Mouse (Mus musculus): ENCODE measurements at regions not wholly inside any gene's neighbourhood (a gene's known extent, or its start where the extent isn't known, plus 50 kb on each side); places are given as distances from the start of the nearest gene placed in this dataset.
"Not testable (repeated sequence)": the region's sequence is repeated elsewhere in the genome, so short reads cannot be mapped to it uniquely, and the experiment has no call there.

- H3K36me3 ChIP-seq (ENCODE audit: insufficient read depth, low read length); H3K27me3 ChIP-seq (replicated peaks; ENCODE audit: insufficient read depth, low read length); H3K9ac ChIP-seq (replicated peaks; ENCODE audit: low read depth); ATAC-seq; H3K4me1 ChIP-seq (ENCODE audit: insufficient read depth, low read depth, low read length); H3K27ac ChIP-seq (ENCODE audit: low read length); H3K4me2 ChIP-seq (replicated peaks; ENCODE audit: low read depth, low read length); DNase-seq (ENCODE audit: low spot score); H3K9me3 ChIP-seq (ENCODE audit: low read length); H3K4me3 ChIP-seq (ENCODE audit: low read depth, low read length): not testable (repeated sequence)
- WGBS: 24% methylated on average over 3 of the region's 4 CpGs
Observed at GRCm38 (mm10) chr12:21680026-21680425, 262.6 kb upstream of the Ywhaq start.

DNA sequence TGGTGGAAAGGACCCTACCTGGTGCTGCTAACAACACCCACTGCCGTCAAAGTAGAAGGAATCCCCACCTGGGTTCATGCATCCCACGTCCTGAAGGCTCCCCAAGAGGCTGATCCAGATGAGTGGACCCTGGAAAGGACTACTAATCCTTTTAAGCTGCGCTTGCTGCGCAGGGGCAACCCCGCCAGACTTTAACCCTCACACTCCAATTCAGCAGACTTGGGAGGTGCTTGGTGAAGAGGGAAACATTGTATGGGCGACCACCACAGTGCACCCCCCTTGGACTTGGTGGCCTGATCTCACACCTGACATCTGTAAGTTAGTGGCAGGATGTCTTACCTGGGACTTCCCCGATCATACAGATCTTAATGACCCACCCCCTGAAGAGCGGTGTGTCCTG is 231.9 kb upstream of the Ywhaq start:
- not testable (repeated sequence) for H3K4me2 ChIP-seq (replicated peaks; ENCODE audit: low read depth, low read length); H3K9me3 ChIP-seq (ENCODE audit: low read length); DNase-seq (ENCODE audit: low spot score); ATAC-seq; H3K27ac ChIP-seq (ENCODE audit: low read length); H3K4me3 ChIP-seq (ENCODE audit: low read depth, low read length); H3K27me3 ChIP-seq (replicated peaks; ENCODE audit: insufficient read depth, low read length); H3K9ac ChIP-seq (replicated peaks; ENCODE audit: low read depth); H3K36me3 ChIP-seq (ENCODE audit: insufficient read depth, low read length); H3K4me1 ChIP-seq (ENCODE audit: insufficient read depth, low read depth, low read length)
- 80% methylated on average over 8 of the region's 8 CpGs for WGBS

DNA sequence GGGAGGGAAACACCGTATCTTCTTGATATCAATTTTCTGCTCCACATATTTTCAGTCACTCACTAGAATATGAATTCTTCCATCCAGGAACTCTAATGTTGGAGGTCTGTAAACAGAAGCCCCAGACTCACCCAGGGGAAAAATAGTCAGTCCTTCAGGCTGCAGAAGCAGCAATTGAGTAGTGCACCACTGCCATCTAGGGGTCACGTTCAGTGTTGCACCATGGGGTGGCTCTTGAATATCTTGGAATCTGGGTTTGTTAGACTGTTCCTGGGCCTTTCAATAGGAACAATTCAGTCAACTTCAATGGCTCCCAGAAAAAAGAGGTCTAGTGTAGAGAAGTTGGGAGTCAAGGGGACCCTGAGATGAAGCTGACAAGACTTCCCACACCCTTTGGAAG is 196.3 kb upstream of the Ywhaq start:
- not testable (repeated sequence) for H3K4me3 ChIP-seq (ENCODE audit: low read depth, low read length); H3K9ac ChIP-seq (replicated peaks; ENCODE audit: low read depth); H3K4me1 ChIP-seq (ENCODE audit: insufficient read depth, low read depth, low read length); H3K27me3 ChIP-seq (replicated peaks; ENCODE audit: insufficient read depth, low read length); H3K9me3 ChIP-seq (ENCODE audit: low read length); H3K36me3 ChIP-seq (ENCODE audit: insufficient read depth, low read length); H3K27ac ChIP-seq (ENCODE audit: low read length); H3K4me2 ChIP-seq (replicated peaks; ENCODE audit: low read depth, low read length); ATAC-seq
- WGBS: 13% methylated on average over 2 of the region's 2 CpGs
- peak; percentile 36 for DNase-seq (ENCODE audit: low spot score)
- peak; percentile 87 for TF ChIP-seq CTCF (IDR thresholded peaks at IDR 0.05)

DNA sequence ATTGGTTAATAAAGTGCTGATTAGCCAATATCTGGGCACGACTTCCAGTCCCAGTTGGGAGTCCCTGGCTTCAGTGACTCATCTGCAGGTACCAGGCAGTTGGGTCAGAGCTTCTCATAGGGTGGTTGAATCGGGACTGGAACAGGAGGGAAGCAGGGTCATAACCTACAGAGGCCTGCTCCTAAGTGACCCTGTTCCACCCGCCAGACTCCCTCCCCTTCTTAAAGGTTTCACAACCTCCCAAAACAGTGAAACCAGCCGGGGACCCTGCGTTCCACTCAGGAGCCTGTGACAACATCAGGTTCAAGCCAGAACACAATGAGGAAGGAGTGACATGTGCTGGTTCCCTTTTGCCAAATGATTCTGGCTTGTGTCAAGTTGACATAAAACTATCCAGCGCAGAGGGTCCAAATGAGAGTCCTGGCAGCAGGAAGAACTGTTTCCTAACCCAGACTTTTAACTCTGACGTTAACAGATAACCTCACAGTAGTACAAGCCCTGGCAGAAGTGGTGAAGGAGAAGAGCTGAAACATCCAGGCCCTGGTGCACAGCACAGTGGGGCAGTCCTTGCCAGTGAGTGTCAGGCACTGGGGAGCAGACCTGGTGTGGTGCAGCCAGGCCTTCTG is 151.1 kb upstream of the Ywhaq start:
- 66% methylated on average over 7 of the region's 7 CpGs for WGBS
- Histone ChIP-seq H3K27me3 (replicated peaks; ENCODE audit: insufficient read depth, low read length) (no peaks in the 10 kb centered on the region), H3K9ac (replicated peaks; ENCODE audit: low read depth) (no peak overlapping the region), H3K4me3 (ENCODE audit: low read depth, low read length) (no peak overlapping the region), H3K36me3 (ENCODE audit: insufficient read depth, low read length) (no peaks in the 10 kb centered on the region), H3K4me1 (ENCODE audit: insufficient read depth, low read depth, low read length) (no peaks in the 10 kb centered on the region), H3K4me2 (replicated peaks; ENCODE audit: low read depth, low read length) (no peak overlapping the region), H3K9me3 (ENCODE audit: low read length) (no peaks in the 10 kb centered on the region), H3K27ac (ENCODE audit: low read length) (no peak overlapping the region)
- TF ChIP-seq CTCF (IDR thresholded peaks at IDR 0.05): no peak
- no peak for ATAC-seq
- no peak for DNase-seq (ENCODE audit: low spot score)

GRCm38 (mm10) chr12:21543962-21544361 is 126.5 kb upstream of the Ywhaq start:
- H3K4me1 ChIP-seq (ENCODE audit: insufficient read depth, low read depth, low read length); H3K27me3 ChIP-seq (replicated peaks; ENCODE audit: insufficient read depth, low read length); H3K9me3 ChIP-seq (ENCODE audit: low read length); H3K27ac ChIP-seq (ENCODE audit: low read length); H3K4me3 ChIP-seq (ENCODE audit: low read depth, low read length); H3K9ac ChIP-seq (replicated peaks; ENCODE audit: low read depth); DNase-seq (ENCODE audit: low spot score); ATAC-seq; H3K36me3 ChIP-seq (ENCODE audit: insufficient read depth, low read length); H3K4me2 ChIP-seq (replicated peaks; ENCODE audit: low read depth, low read length): not testable (repeated sequence)
- 49% methylated on average over 2 of the region's 2 CpGs for WGBS

DNA sequence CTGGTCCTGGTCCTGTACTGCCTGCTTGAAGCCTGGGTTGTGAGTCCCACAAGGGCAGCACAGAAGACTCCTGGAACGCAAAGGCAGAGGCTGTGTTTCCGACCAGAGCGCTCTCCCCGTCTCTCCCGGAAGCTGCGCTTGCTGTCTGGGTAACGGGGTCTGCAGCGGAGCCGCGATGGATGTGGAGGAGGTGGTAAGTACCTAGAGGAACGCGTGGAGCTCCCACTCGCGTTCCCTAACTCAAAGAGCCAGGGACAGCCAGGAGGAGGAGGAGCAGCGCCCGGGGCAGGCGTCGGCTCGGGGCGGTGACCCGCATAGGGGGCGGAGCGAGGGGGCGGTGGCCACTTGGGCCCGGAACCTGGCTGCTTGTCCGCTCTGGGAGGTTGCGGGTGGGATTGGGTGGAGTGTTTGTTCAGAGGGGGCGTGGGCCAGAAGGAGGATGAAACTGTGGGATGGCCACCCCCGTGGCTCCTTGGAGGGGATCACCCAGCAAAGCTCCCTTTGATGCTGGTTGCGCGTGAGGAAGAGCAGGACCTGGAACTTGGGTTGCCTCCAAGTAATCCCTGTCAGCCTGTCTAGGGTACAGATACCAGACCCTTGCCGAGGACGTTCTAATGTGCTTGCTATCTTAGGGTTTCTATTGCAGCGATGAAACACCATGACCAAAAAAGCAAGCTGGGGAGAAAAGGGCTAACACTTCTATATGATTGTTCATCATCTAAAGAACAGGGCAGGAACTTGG is 125.9 kb upstream of the Ywhaq start:
- not testable (repeated sequence) for H3K27ac ChIP-seq (ENCODE audit: low read length); H3K36me3 ChIP-seq (ENCODE audit: insufficient read depth, low read length); H3K9me3 ChIP-seq (ENCODE audit: low read length); H3K27me3 ChIP-seq (replicated peaks; ENCODE audit: insufficient read depth, low read length); H3K4me1 ChIP-seq (ENCODE audit: insufficient read depth, low read depth, low read length)
- peak overlapping the region; percentile 48 for H3K4me3 ChIP-seq (ENCODE audit: low read depth, low read length)
- peak overlapping the region; percentile 26; the same call in 1 of the 2 replicates for H3K9ac ChIP-seq (replicated peaks; ENCODE audit: low read depth)
- ATAC-seq (peak; percentile 83), DNase-seq (ENCODE audit: low spot score) (peak; percentile 45)
- H3K4me2 ChIP-seq (replicated peaks; ENCODE audit: low read depth, low read length): peak overlapping the region; percentile 72
- WGBS: 4% methylated on average over 32 of the region's 34 CpGs

DNA sequence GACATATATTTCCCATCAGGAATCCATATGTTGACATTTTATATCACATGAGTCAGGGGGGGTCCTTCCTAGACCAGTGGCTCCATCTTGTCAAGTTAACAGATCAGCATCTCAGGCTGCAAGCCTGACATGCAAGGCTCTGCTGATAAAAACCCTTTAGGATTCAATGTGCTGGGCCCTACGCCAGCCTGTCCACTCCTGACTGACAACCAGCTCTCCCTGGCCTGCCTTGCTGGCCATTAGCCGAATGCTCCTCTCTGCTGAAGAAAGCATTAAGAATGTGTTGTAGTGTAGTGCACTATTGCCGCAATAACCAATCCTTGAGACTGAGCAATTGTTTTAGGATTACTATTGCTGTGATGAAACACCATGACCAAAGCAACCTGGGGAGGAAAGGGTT is 114.3 kb upstream of the Ywhaq start:
- Histone ChIP-seq H3K4me3 (ENCODE audit: low read depth, low read length) (no peak overlapping the region), H3K36me3 (ENCODE audit: insufficient read depth, low read length) (no peaks in the 10 kb centered on the region), H3K27ac (ENCODE audit: low read length) (no peak overlapping the region), H3K9ac (replicated peaks; ENCODE audit: low read depth) (no peak overlapping the region), H3K9me3 (ENCODE audit: low read length) (no peaks in the 10 kb centered on the region), H3K4me2 (replicated peaks; ENCODE audit: low read depth, low read length) (no peak overlapping the region), H3K27me3 (replicated peaks; ENCODE audit: insufficient read depth, low read length) (no peaks in the 10 kb centered on the region), H3K4me1 (ENCODE audit: insufficient read depth, low read depth, low read length) (no peaks in the 10 kb centered on the region)
- 87% methylated on average over 3 of the region's 3 CpGs for WGBS
- ATAC-seq (no peak), DNase-seq (ENCODE audit: low spot score) (no peak)
- TF ChIP-seq CTCF (IDR thresholded peaks at IDR 0.05) (no peak), EP300 (IDR thresholded peaks at IDR 0.05) (no peak)

DNA sequence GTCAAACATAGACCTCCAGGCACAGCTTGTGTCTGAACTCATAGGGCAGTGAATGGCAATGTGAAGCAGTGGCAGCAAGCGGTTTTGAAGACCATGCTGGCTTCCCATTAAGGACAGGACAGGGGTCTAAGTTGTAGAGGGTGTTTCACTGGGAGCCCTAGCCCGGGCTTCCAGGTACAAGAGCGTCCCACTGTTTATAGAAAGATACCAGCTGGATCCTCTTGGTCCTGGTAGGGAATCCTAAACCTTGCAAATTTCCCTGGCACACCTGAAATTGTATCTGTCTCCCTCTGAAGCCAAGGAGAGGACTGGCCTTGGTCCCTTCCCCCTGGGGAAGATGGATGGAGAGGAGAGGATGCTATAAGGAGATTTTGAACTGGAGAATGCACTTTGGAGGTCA is 111.9 kb upstream of the Ywhaq start:
- not testable (repeated sequence) for ATAC-seq; H3K27ac ChIP-seq (ENCODE audit: low read length); H3K27me3 ChIP-seq (replicated peaks; ENCODE audit: insufficient read depth, low read length); H3K9ac ChIP-seq (replicated peaks; ENCODE audit: low read depth); H3K4me1 ChIP-seq (ENCODE audit: insufficient read depth, low read depth, low read length); H3K36me3 ChIP-seq (ENCODE audit: insufficient read depth, low read length); H3K4me3 ChIP-seq (ENCODE audit: low read depth, low read length); H3K4me2 ChIP-seq (replicated peaks; ENCODE audit: low read depth, low read length); H3K9me3 ChIP-seq (ENCODE audit: low read length); DNase-seq (ENCODE audit: low spot score)
- 77% methylated on average over 3 of the region's 3 CpGs for WGBS

DNA sequence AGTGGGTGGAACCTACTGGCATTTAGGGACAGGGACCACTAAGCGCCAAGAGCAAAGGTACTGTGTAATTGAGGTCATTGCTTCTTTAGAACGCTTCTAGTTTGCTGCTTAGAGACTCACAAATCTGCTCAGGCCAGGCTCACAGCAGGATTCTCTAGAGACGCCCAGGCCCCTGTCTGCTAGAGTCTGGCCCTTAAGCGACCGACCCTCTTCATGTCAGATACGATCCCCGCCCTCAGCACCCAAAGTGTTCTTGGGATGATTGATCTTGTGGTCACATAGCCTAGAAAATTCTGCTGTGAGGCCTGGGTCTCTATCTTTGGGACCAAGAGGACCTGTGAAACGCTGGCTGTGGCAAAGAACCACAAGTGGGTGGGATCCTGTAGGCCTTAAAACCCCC is 109.9 kb upstream of the Ywhaq start:
- not testable (repeated sequence) for H3K27me3 ChIP-seq (replicated peaks; ENCODE audit: insufficient read depth, low read length); H3K9me3 ChIP-seq (ENCODE audit: low read length); H3K4me1 ChIP-seq (ENCODE audit: insufficient read depth, low read depth, low read length); H3K4me3 ChIP-seq (ENCODE audit: low read depth, low read length); ATAC-seq; H3K4me2 ChIP-seq (replicated peaks; ENCODE audit: low read depth, low read length); H3K9ac ChIP-seq (replicated peaks; ENCODE audit: low read depth); DNase-seq (ENCODE audit: low spot score); H3K36me3 ChIP-seq (ENCODE audit: insufficient read depth, low read length); H3K27ac ChIP-seq (ENCODE audit: low read length)
- WGBS: 84% methylated on average over 8 of the region's 8 CpGs

Measured in lung, postnatal 0 days (tissue).